Mouse (Mus musculus) stomach, postnatal 0 days (tissue): Measurements from ENCODE around the gene Fastkd2.

Experiments
- CTCF ChIP-seq: IDR thresholded peaks from 2 replicates; pipeline ENCODE4 v1.5.1; 2016; ENCODE audit warnings: antibody characterized with exemption, low read depth, mild to moderate bottlenecking, moderate library complexity
- EP300 ChIP-seq: optimal IDR thresholded peaks from 2 replicates; pipeline ENCODE3; 2016; ENCODE audit warnings: antibody characterized with exemption

DNA sequence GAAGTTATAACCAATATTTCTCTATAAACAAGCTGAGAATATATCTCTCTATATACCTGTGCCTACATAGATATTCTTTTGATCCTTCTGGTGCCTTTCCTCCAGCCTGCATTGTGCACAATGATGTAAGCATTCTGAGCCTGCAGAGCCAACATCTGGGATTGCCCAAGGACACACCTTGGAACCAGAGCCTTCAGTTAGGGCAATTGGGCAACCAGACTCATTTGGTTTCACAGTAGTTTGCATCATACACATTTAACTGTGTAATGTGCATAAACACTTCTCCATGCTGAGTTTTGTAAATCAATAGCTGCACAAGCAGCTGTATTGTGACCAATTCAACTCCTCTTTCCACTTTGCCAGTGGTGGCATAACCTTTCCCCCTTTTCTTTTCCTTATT is 63.9 kb downstream of the Fastkd2 start:
- TF ChIP-seq CTCF (no peak), EP300 (no peak)
